Mouse (Mus musculus): ENCODE data around the gene Rere.
A peak's percentile ranks its signal among the peaks of the same experiment; 100 is the strongest.
"Not testable (repeated sequence)": the region's sequence is repeated elsewhere in the genome, so short reads cannot be mapped to it uniquely, and the experiment has no call there.

Rere gene

DNA sequence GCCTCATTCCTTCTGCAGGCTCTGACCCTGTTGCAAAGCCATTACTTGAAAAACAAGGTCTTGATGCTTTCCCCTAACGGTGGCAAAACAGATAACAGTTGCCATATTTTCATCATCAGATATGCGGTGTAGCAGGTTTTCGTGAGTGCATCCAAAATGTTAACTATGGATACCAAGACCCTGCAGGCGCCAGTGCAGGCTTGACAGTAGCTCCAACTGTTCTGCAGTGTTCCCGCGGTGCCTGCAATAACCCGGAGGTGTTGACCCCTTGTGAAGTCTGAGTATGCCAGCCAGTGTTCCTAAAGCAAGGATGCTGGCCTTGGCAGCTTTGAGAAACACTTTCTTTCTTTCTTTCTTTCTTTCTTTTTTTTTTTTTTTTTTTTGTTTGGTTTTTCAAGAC, 26.3 kb upstream of the Rere start:
- DNase-seq: no peak

DNA sequence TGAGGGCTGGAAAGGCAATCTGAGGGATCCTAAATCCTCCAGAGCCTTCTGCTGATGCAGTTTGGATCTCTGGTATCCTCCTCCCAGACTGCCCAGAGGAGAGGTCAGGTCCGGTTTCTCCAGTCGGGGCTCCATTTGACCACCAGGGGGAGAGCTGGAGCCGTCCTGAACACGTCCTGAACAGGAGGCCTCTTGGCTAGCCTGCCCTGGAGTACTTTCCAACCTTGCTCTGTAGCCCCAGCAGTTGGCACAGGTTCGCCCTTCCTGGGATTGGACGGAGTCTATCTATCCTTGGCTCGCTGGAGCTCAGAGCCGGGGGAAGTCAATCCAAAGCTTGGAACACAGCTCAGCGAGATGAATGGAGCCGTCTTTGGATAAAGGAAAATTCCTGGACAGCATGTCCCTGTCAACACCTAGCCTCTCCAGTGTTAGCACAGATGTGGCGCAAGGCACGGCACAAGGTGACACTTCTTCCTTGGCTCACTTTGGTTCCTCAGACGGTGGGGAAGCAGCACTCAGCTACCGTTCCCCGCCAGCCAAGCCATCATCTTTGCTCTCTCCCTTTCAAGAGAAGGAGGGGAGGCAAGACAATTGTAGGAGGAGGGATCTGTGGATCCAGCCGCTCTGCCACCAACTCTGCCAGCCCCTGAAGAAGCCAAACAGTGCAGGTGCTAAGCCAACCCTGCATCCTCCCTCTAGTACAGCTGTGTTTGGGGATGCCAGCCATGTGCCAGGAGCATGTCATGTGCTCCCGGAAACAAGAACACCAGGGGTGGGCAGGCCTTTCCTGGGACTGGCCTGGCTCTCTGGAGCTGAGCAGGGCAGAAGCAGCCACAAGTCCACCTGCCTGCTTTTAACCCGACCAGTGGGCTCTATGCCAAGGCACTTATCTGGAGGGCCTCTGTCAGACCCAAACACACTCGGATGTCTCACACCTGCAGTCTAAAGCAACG, 23.9 kb upstream of the Rere start:
- peak; percentile 79 for DNase-seq

DNA sequence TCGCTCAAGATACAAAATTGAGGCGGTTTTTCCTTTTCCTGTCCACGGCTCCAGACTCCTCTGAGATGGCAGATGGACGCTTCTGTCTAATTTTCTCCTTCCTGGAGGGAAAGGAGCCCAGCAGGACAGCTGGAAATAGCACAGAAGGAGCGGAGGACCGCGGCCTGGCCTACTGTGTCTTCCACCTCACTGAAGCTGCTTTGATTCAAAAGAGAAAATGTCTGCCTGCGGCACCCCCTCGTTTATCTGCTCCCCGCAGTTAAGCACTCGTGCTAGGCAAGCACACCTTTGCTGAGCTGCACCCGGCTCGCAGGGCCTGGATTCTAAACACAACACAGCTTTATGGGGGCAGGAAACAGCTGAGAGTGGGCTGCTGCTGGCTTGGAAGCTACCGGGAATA, 23.1 kb upstream of the Rere start:
- DNase-seq: no peak

DNA sequence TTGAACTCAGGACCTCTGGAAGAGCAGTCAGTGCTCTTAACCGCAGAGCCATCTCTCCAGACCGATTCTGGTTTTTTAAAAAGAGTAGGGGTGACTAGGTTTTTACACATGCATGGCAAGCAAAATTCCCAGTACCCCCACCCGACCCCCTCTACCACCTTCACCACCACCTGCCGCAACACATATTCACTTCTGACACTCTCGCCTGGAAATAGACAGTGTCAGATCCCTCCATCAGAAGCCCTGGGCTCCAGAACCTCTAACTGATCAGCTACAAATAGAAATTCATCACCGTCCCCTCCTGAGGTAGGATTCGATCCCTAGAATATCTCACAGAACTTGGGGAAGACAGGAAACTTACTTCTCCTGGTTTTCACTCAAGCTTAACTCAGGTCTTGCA, 21.9 kb upstream of the Rere start:
- no peak for DNase-seq

DNA sequence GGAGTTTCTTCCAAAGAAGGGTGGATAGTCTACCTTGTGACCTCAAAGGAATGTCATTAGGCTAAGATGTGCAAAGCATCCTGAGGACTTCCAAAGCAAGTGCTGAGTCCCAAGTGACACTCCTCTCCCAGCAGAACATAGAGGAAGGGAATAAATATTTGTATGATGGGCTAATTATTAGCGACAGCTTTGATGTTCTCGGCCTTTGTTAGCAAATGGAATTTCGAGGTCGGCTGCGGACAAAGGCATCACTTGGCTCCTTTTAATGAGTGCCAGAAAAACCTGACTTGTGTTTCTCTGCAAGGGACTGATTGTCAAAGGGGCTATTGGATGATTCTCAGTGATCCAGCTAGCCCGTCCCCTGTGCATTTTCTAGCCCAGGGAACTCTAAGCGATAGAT, 21.3 kb upstream of the Rere start:
- DNase-seq: no peak

DNA sequence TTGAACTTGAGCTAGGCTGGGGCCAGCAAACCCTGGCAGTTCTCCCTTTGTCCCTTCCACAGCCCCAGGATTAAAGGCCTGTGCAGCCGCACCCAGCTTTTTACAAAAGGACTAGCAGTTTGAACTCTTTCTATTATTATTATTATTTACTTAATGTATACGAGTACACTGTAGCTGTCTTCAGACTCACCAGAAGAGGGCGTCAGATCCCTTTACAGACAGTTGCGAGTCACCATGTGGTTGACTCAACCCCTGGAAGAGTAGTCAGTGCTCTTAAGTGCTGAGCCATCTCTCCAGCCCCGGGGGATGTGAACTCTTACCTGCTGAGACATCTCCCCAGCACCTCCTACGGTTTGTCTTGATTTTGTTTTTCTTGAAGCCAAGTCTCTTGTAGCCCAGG, 20.7 kb upstream of the Rere start:
- DNase-seq: no peak

DNA sequence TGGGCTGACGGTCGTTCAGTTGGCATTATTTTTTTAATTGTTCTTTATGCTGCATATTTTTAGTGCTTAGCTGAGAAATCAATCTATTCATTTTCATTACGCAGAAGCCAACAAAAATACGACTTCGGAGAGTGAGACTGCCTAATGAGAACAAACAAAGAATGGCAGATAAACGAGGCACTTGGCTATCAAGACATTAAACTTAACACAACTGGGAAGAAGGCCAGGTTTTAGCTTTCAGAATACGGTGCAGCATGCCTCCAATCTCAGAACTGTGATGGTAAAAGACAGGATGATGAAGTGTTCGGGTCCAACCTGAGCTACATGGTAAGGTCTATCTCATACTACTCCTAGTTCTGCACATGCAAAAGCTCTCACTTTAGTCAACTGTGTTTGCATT, 19.1 kb upstream of the Rere start:
- no peak for DNase-seq

DNA sequence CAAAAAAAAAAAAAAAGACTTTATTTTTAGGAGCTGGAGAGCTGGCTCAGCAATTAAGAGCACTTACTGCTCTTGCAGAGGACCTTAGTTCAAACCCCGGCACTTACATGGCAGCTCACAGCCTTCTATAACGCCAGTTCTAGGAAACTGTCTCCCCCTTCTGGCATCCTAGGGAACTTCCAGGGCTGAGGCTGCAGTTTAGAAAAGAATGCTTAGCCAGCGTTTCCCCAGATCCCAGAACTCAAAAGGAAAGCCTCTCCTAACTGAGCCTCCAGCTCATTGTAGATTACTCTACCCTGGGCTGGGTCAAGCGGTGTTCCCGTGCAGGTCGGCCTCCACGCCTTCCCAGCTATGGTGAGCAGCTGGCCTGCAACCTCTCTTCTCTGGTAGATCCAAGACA, 16.5 kb upstream of the Rere start:
- peak; percentile 20 for DNase-seq

DNA sequence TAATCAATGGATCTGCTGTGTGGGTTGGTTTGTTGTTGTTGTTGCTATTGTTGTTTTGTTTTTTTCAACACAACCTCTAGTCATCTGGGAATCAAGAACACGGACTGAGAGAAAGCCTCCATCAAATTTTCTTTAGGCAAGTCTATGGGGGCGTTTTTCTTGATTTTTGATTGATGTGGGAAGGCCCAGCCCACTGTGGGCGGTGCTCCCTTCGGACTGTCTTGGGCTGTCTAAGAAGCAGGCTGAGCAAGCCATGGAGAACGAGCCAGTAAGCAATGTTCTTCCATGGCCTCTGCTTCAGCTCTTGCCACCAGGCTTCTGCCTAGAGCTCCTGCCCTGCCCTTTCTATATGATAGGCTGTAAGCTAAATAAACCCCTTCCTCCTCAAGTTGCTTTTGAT, 16.0 kb upstream of the Rere start:
- DNase-seq: no peak

DNA sequence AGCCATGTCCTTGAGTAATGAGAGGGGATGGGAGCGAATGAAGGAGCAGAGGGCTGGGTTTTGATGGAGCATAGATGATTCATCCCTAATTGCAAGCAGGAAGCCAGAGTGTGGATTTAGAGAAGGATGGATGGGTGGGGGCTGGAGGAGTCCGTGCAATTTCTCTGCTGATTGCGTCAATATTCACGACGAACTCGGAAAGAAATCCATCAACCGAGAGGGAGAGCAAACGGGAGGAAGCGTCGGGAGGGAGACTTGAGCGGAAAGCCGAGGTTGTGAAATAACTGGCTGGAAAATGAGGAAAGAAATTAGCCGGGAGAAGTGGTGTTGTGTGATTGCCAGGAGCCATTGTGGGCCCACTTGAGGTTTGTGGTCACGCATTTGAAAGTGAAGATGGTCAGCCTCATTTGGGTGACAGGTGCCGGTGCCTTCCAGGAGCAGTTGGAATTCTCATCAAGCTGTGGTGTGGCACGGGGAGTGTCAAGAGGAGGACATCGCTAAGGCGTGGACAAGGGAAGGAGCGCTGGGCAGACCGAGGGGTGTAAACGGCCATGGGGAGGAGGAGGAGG, 14.7 kb upstream of the Rere start:
- DNase-seq: no peak

DNA sequence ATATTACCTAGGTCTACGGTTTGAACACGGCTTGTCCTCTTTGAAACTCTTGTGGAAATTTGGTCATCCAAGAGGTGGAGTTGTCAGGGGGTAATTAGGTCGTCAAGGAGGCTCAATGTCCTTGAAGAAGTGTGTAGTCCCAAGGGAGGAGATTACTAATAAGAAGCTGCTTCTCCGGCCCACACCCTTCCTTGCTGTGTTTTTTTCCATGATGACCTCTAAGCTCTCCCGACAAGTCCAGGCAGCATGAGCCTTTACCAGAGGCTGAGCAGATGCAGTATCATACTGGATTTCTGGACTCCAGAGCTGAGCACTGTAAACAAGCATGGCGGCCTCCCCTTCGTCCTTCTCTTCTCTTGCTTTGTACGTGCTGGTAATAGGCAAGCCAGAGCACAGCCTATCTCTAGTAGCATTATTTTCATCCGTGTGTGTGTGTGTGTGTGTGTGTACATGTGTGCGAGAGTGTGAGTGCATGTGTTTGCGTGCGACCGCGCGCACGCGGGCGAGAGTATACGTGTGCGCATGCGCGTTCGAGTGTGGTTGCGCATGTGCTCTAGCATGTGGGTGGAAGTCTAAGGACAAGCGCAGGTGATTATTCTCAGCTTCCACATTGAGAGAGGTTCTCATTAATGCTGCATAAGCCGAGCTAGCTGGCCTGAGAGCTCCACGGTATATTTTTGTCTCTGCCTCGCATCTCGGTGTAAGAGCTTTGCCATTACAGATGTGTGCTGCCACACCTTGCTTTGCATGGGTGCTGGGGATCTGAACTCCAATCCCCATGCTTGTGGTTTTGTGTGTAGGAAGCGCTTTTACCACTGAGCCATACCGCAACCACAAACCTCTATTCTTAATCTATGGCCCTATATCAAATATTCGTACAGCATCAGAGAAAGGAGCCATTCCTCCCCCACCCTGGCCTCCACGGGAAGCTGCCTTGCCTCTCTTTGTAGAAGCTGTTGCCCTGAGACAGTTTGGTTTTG, 12.5 kb upstream of the Rere start:
- no peak for DNase-seq

DNA sequence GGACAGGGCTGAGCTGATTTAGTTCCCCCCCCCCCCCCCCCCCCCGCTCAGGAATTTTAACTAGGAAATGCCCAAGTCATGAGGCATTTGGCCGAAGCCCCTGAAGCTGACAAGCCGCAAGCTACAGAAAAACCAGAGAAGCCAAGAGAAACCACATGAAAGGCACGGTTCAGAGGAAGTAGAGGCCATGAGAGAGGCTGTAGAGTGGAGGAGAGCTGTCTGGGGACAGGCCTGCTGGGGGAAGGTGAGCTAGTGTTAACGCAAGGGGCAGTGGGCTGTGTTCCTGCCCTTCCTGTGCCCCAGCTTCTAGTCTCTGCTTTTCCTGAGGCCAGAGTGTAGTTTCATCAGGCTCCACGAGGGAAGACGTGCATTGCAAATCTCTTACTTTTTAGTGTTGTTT, 11.8 kb upstream of the Rere start:
- DNase-seq: no peak

DNA sequence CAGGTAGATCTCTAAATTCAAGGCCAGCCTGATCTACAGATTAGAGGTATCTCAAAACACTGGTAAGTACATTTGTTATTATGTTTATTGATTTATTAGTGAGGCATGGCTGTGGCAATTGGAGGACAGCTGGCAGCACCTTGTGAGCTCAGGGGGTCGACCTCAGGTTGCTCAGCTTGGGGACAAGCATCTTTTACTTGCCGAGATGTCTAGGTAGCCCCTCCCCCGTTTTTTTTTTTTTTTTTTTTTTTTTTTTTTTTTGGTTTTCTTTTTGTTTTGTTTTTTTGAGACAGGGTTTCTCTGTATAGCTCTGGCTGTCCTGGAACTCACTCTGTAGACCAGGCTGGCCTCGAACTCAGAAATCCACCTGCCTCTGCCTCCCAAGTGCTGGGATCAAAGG, 10.7 kb upstream of the Rere start:
- DNase-seq: not testable (repeated sequence)

DNA sequence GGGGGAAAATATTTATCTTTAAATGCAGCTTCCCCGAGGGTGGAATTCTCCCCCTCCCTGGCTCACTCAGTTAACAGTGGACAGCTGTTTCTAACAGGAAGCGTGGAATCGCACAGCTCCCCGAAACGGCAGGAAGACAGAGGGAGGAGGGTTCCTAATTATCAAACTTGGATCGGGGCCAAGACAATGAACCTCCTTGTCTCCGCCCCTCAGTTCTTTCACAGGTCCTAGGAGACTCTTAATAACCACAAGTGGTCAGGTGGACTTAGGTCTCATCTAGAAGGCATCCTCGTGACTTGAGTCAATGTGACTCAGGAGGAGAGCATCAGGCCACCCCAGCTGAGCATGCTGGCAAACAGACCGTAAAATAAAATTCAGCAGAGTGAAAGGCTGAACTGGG, 8.7 kb upstream of the Rere start:
- DNase-seq: peak; percentile 93

DNA sequence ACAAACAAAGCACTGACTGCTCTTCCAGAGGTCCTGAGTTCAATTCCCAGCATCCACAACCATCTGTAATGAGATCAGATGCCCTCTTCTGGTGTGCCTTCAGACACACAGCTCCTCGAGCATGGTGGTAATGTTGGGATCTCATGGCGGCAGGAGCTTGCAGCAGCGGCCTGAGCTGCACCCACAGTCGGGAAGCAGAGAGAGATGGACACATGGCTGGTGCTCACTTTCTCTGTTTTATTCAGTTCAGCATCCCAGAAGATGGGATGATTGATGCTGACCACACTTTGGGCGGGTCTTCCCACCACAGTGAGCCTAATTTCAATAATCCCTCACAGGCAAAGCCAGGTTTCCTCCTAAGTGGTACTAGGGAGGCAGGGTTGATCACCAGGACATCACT, 5.9 kb upstream of the Rere start:
- no peak for DNase-seq

DNA sequence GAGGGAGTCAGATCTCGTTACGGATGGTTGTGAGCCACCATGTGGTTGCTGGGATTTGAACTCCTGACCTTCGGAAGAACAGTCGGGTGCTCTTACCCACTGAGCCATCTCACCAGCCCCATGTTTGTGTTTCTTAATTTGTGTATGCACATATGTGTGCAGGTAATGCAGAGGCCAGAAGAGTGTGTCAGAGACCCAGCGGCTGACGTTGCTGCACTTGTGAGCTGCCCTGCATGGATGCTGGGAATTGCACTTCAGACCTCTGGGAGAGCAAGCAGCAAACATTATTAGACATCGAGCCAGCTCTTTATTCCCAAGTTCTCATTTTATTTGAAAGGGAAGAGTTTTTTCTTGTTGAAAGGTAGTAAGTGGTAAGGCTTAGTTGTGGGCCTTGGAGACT, 2.1 kb upstream of the Rere start:
- not testable (repeated sequence) for DNase-seq

DNA sequence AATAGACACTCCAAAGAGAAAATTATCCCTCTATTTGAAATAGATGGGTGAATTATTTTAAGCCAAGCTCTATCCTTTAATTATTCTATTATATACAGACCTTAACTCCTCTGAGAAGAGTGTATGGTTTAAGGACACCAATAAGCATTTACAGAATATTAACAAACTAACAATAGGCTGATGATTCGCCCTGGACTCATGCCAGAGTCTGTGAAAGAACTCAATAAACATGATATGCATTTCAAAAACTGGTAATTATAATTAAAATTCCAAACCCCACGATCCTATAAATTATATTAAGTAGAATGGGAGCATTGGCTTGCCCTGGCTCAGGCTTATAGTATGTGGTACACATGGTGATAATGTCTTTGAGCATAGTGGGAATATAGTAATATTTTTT, 1.4 kb upstream of the Rere start:
- no peak for DNase-seq

DNA sequence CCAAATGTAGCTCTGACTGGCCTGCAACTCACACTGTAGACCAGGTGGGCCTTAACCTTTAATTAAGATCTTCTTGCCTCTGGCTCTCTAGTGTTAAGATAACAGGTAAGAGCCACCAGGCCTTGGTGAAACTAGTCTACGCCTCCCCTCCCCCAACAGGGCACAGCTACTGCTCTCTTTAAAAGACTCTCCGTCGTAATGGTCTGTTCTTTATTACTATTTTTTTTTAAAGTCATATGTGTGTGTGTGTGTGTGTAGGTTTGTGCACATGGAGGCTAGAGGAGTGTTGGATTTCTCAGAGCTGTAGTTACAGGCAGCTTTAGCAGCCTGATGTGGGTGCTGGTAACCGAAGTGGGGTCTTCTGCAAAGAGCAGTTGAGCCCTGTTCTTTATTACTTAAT, 987 bp upstream of the Rere start:
- no peak for DNase-seq

DNA sequence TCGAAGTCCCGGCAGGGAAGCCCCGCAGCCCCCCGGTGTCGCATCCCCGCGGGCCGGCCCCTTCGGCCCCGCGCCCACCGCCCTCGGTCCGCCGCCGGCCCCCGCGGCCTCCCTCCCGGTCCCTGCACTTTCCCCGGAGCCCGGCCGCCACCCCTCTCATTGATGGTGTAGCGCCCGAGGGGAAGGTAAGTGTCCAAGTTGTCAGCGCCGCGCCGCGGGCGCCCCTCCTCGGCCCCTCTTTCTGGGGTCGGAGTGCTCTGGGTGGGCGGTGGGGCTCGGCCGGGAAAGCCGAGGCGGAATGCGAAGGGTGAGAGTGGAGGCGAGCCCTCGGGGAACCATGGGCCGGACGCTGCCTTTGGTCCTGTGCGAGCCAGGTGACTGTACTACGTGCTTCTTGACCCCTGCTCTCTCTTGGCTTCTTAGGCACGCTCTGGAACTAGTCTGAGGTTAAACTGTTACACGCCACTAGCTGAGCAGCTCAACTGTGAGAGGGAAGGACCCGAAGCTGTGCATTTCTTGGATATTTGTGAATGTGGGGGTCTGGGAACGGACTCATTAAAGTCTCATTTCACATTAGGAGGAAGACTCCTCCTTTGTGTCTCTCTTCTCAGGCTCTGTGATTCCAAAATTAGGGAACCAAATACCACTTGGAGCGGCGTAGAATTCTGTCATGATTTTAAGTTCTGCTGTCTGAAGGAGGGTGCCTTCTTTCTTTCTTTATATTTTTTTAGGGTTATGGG, 615 bp downstream of the Rere start:
- DNase-seq: peak; percentile 85

DNA sequence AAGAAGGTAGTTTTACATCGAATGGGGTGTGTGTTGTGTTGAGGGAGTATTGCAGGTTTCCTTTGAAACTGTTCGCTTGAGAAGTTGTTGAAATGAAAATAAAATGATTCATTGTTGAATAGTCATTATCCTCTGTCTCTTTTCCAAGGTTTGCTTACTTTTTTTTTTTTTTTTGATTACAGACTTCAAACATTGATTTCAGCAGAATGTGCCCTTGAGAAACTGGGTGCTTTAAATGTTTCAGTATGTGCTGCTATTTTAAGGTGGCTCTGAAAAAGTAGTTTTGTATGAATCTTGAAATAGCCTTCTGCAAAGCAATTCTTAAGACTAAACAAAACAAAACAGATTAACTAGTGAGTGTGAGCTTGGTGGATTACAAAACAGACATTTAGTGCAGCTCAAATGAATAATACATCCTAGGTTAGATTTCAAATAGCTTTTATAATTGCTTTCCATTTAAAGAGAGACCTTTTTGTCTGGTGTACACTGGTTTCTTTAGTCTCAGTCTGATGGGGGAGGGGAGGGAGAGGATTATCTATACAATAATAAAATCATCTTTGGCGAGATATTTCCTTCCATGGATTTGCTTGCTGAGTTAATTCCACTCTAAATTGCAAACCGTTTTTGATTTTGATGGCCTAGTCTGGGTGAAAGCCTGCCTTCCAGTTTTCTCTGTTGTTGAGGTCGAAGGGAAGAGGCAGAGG, 1.3 kb downstream of the Rere start:
- DNase-seq: no peak

DNA sequence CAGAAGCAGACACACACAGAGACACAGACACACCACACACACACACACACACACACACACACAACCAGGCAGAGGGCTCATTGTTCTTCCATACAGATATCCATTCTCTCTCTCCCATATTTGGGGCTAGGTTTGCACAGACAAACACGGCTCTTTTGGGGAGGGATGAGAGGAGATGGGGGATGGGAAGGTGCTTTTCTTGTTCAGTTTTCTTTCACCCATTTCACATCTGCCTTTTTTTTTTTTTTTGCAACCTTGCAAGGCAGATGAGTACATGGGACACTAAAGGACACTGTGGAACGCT, 1.8 kb downstream of the Rere start:
- DNase-seq: no peak

DNA sequence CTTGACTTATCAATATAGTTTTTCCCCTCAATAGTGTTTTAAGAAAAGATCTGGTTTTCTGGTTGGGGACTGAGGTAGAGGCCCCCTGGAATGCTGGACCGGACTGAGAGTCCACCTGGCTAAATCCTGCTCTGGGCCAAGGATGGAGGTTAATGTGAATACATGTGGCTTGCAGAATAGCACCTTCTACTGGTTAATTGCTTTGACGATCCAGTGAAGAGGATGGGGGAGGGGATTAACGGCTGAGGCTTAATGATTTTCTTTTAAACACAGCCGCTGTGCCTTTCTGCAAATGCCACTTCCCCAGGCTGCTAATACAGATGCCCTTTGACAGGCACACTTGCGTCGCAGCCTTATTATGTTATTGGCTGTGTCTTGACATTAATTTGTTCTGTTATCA, 2.5 kb downstream of the Rere start:
- DNase-seq: peak; percentile 82
